Mouse (Mus musculus): ENCODE data around the gene Ly6g5c. TPM values are rescaled to one million over a fixed set of nuclear protein-coding genes. Genes with fewer than 3 reads are reported as not detected.

Gene Ly6g5c
- polyA plus RNA-seq, 1 experiment from 2014 or later, result not detected

Other genes with a start within 250 kb of the Ly6g5c start
- gene Cfb, start 245.8 kb upstream of the Ly6g5c start, polyA plus RNA-seq (2014; fragmentation: Illumina TruSeq; extraction: RNeasy Lipid Tissue Mini Kit (QIAGEN cat#74804); ENCODE audit: low read depth, low replicate concordance), result 0.43 TPM
- 0.18 TPM for gene Zbtb12, start 228.8 kb upstream of the Ly6g5c start, polyA plus RNA-seq (2014; fragmentation: Illumina TruSeq; extraction: RNeasy Lipid Tissue Mini Kit (QIAGEN cat#74804); ENCODE audit: low read depth, low replicate concordance)
- 0.08 TPM for gene Gm20547, start 226.2 kb upstream of the Ly6g5c start, polyA plus RNA-seq (2014; fragmentation: Illumina TruSeq; extraction: RNeasy Lipid Tissue Mini Kit (QIAGEN cat#74804); ENCODE audit: low read depth, low replicate concordance)
- gene C2, start 210.0 kb upstream of the Ly6g5c start, polyA plus RNA-seq (2014; fragmentation: Illumina TruSeq; extraction: RNeasy Lipid Tissue Mini Kit (QIAGEN cat#74804); ENCODE audit: low read depth, low replicate concordance), result 6.5 TPM
- 25.4 TPM for gene Ehmt2, start 209.8 kb upstream of the Ly6g5c start, polyA plus RNA-seq (2014; fragmentation: Illumina TruSeq; extraction: RNeasy Lipid Tissue Mini Kit (QIAGEN cat#74804); ENCODE audit: low read depth, low replicate concordance)
- gene Slc44a4, start 193.8 kb upstream of the Ly6g5c start, polyA plus RNA-seq (2014; fragmentation: Illumina TruSeq; extraction: RNeasy Lipid Tissue Mini Kit (QIAGEN cat#74804); ENCODE audit: low read depth, low replicate concordance), result not detected
- gene Neu1, start 177.0 kb upstream of the Ly6g5c start, polyA plus RNA-seq (2014; fragmentation: Illumina TruSeq; extraction: RNeasy Lipid Tissue Mini Kit (QIAGEN cat#74804); ENCODE audit: low read depth, low replicate concordance), result 0.41 TPM
- 0.56 TPM for gene Hspa1b, start 149.0 kb upstream of the Ly6g5c start, polyA plus RNA-seq (2014; fragmentation: Illumina TruSeq; extraction: RNeasy Lipid Tissue Mini Kit (QIAGEN cat#74804); ENCODE audit: low read depth, low replicate concordance)
- not detected for gene Gm20481, start 138.4 kb upstream of the Ly6g5c start, polyA plus RNA-seq (2014; fragmentation: Illumina TruSeq; extraction: RNeasy Lipid Tissue Mini Kit (QIAGEN cat#74804); ENCODE audit: low read depth, low replicate concordance)
- gene Hspa1a, start 136.1 kb upstream of the Ly6g5c start, polyA plus RNA-seq (2014; fragmentation: Illumina TruSeq; extraction: RNeasy Lipid Tissue Mini Kit (QIAGEN cat#74804); ENCODE audit: low read depth, low replicate concordance), result 0.57 TPM
- gene Hspa1l, start 135.6 kb upstream of the Ly6g5c start, polyA plus RNA-seq (2014; fragmentation: Illumina TruSeq; extraction: RNeasy Lipid Tissue Mini Kit (QIAGEN cat#74804); ENCODE audit: low read depth, low replicate concordance), result 215 TPM
- gene Lsm2, start 126.4 kb upstream of the Ly6g5c start, polyA plus RNA-seq (2014; fragmentation: Illumina TruSeq; extraction: RNeasy Lipid Tissue Mini Kit (QIAGEN cat#74804); ENCODE audit: low read depth, low replicate concordance), result 115 TPM
- 53.6 TPM for gene Vars, start 107.3 kb upstream of the Ly6g5c start, polyA plus RNA-seq (2014; fragmentation: Illumina TruSeq; extraction: RNeasy Lipid Tissue Mini Kit (QIAGEN cat#74804); ENCODE audit: low read depth, low replicate concordance)
- 0.15 TPM for gene Vwa7, start 91.7 kb upstream of the Ly6g5c start, polyA plus RNA-seq (2014; fragmentation: Illumina TruSeq; extraction: RNeasy Lipid Tissue Mini Kit (QIAGEN cat#74804); ENCODE audit: low read depth, low replicate concordance)
- not detected for gene Sapcd1, start 80.3 kb upstream of the Ly6g5c start, polyA plus RNA-seq (2014; fragmentation: Illumina TruSeq; extraction: RNeasy Lipid Tissue Mini Kit (QIAGEN cat#74804); ENCODE audit: low read depth, low replicate concordance)
- 8.7 TPM for gene Msh5, start 61.5 kb upstream of the Ly6g5c start, polyA plus RNA-seq (2014; fragmentation: Illumina TruSeq; extraction: RNeasy Lipid Tissue Mini Kit (QIAGEN cat#74804); ENCODE audit: low read depth, low replicate concordance)
- 10.5 TPM for gene Clic1, start 58.3 kb upstream of the Ly6g5c start, polyA plus RNA-seq (2014; fragmentation: Illumina TruSeq; extraction: RNeasy Lipid Tissue Mini Kit (QIAGEN cat#74804); ENCODE audit: low read depth, low replicate concordance)
- gene Ddah2, start 49.2 kb upstream of the Ly6g5c start, polyA plus RNA-seq (2014; fragmentation: Illumina TruSeq; extraction: RNeasy Lipid Tissue Mini Kit (QIAGEN cat#74804); ENCODE audit: low read depth, low replicate concordance), result 0.56 TPM
- gene Ly6g6c, start 42.9 kb upstream of the Ly6g5c start, polyA plus RNA-seq (2014; fragmentation: Illumina TruSeq; extraction: RNeasy Lipid Tissue Mini Kit (QIAGEN cat#74804); ENCODE audit: low read depth, low replicate concordance), result 19.3 TPM
- gene Mpig6b, start 42.1 kb upstream of the Ly6g5c start, polyA plus RNA-seq (2014; fragmentation: Illumina TruSeq; extraction: RNeasy Lipid Tissue Mini Kit (QIAGEN cat#74804); ENCODE audit: low read depth, low replicate concordance), result 1.5 TPM
- not detected for gene Ly6g6e, start 31.4 kb upstream of the Ly6g5c start, polyA plus RNA-seq (2014; fragmentation: Illumina TruSeq; extraction: RNeasy Lipid Tissue Mini Kit (QIAGEN cat#74804); ENCODE audit: low read depth, low replicate concordance)
- gene Ly6g6d, start 30.2 kb upstream of the Ly6g5c start, polyA plus RNA-seq (2014; fragmentation: Illumina TruSeq; extraction: RNeasy Lipid Tissue Mini Kit (QIAGEN cat#74804); ENCODE audit: low read depth, low replicate concordance), result not detected
- gene Ly6g6f, start 22.7 kb upstream of the Ly6g5c start, polyA plus RNA-seq (2014; fragmentation: Illumina TruSeq; extraction: RNeasy Lipid Tissue Mini Kit (QIAGEN cat#74804); ENCODE audit: low read depth, low replicate concordance), result not detected
- 8.2 TPM for gene Abhd16a, start 19.0 kb upstream of the Ly6g5c start, polyA plus RNA-seq (2014; fragmentation: Illumina TruSeq; extraction: RNeasy Lipid Tissue Mini Kit (QIAGEN cat#74804); ENCODE audit: low read depth, low replicate concordance)
- gene Ly6g5b, start 7.1 kb downstream of the Ly6g5c start, polyA plus RNA-seq (2014; fragmentation: Illumina TruSeq; extraction: RNeasy Lipid Tissue Mini Kit (QIAGEN cat#74804); ENCODE audit: low read depth, low replicate concordance), result not detected
- gene Gpank1, start 13.2 kb downstream of the Ly6g5c start, polyA plus RNA-seq (2014; fragmentation: Illumina TruSeq; extraction: RNeasy Lipid Tissue Mini Kit (QIAGEN cat#74804); ENCODE audit: low read depth, low replicate concordance), result 8.7 TPM
- 948 TPM for gene Csnk2b, start 13.8 kb downstream of the Ly6g5c start, polyA plus RNA-seq (2014; fragmentation: Illumina TruSeq; extraction: RNeasy Lipid Tissue Mini Kit (QIAGEN cat#74804); ENCODE audit: low read depth, low replicate concordance)
- 0.28 TPM for gene D17H6S53E, start 18.1 kb downstream of the Ly6g5c start, polyA plus RNA-seq (2014; fragmentation: Illumina TruSeq; extraction: RNeasy Lipid Tissue Mini Kit (QIAGEN cat#74804); ENCODE audit: low read depth, low replicate concordance)
- not detected for gene Apom, start 23.8 kb downstream of the Ly6g5c start, polyA plus RNA-seq (2014; fragmentation: Illumina TruSeq; extraction: RNeasy Lipid Tissue Mini Kit (QIAGEN cat#74804); ENCODE audit: low read depth, low replicate concordance)
- 44.2 TPM for gene Bag6, start 26.9 kb downstream of the Ly6g5c start, polyA plus RNA-seq (2014; fragmentation: Illumina TruSeq; extraction: RNeasy Lipid Tissue Mini Kit (QIAGEN cat#74804); ENCODE audit: low read depth, low replicate concordance)
- gene Prrc2a, start 56.6 kb downstream of the Ly6g5c start, polyA plus RNA-seq (2014; fragmentation: Illumina TruSeq; extraction: RNeasy Lipid Tissue Mini Kit (QIAGEN cat#74804); ENCODE audit: low read depth, low replicate concordance), result 14.1 TPM
- 379 TPM for gene Aif1, start 67.8 kb downstream of the Ly6g5c start, polyA plus RNA-seq (2014; fragmentation: Illumina TruSeq; extraction: RNeasy Lipid Tissue Mini Kit (QIAGEN cat#74804); ENCODE audit: low read depth, low replicate concordance)
- not detected for gene Lst1, start 80.2 kb downstream of the Ly6g5c start, polyA plus RNA-seq (2014; fragmentation: Illumina TruSeq; extraction: RNeasy Lipid Tissue Mini Kit (QIAGEN cat#74804); ENCODE audit: low read depth, low replicate concordance)
- not detected for gene Ltb, start 86.2 kb downstream of the Ly6g5c start, polyA plus RNA-seq (2014; fragmentation: Illumina TruSeq; extraction: RNeasy Lipid Tissue Mini Kit (QIAGEN cat#74804); ENCODE audit: low read depth, low replicate concordance)
- gene Tnf, start 93.7 kb downstream of the Ly6g5c start, polyA plus RNA-seq (2014; fragmentation: Illumina TruSeq; extraction: RNeasy Lipid Tissue Mini Kit (QIAGEN cat#74804); ENCODE audit: low read depth, low replicate concordance), result not detected
- gene Lta, start 97.1 kb downstream of the Ly6g5c start, polyA plus RNA-seq (2014; fragmentation: Illumina TruSeq; extraction: RNeasy Lipid Tissue Mini Kit (QIAGEN cat#74804); ENCODE audit: low read depth, low replicate concordance), result not detected
- not detected for gene Gm16181, start 112.6 kb downstream of the Ly6g5c start, polyA plus RNA-seq (2014; fragmentation: Illumina TruSeq; extraction: RNeasy Lipid Tissue Mini Kit (QIAGEN cat#74804); ENCODE audit: low read depth, low replicate concordance)
- 10.2 TPM for gene Atp6v1g2, start 125.4 kb downstream of the Ly6g5c start, polyA plus RNA-seq (2014; fragmentation: Illumina TruSeq; extraction: RNeasy Lipid Tissue Mini Kit (QIAGEN cat#74804); ENCODE audit: low read depth, low replicate concordance)
- 0.56 TPM for gene Nfkbil1, start 127.5 kb downstream of the Ly6g5c start, polyA plus RNA-seq (2014; fragmentation: Illumina TruSeq; extraction: RNeasy Lipid Tissue Mini Kit (QIAGEN cat#74804); ENCODE audit: low read depth, low replicate concordance)
- 7.1 TPM for gene Ddx39b, start 133.5 kb downstream of the Ly6g5c start, polyA plus RNA-seq (2014; fragmentation: Illumina TruSeq; extraction: RNeasy Lipid Tissue Mini Kit (QIAGEN cat#74804); ENCODE audit: low read depth, low replicate concordance)
- gene H2-D1, start 154.5 kb downstream of the Ly6g5c start, polyA plus RNA-seq (2014; fragmentation: Illumina TruSeq; extraction: RNeasy Lipid Tissue Mini Kit (QIAGEN cat#74804); ENCODE audit: low read depth, low replicate concordance), result 2.8 TPM
- gene H2-Q1, start 212.1 kb downstream of the Ly6g5c start, polyA plus RNA-seq (2014; fragmentation: Illumina TruSeq; extraction: RNeasy Lipid Tissue Mini Kit (QIAGEN cat#74804); ENCODE audit: low read depth, low replicate concordance), result 0.08 TPM
- gene H2-Q2, start 234.0 kb downstream of the Ly6g5c start, polyA plus RNA-seq (2014; fragmentation: Illumina TruSeq; extraction: RNeasy Lipid Tissue Mini Kit (QIAGEN cat#74804); ENCODE audit: low read depth, low replicate concordance), result 0.69 TPM